Mouse (Mus musculus) liver, postnatal 0 days (tissue): ENCODE results near the gene Bad. TPM values are rescaled to one million over a fixed set of nuclear protein-coding genes. Genes with fewer than 3 reads are reported as not detected.
A peak's percentile ranks its signal among the peaks of the same experiment; 100 is the strongest.
"Not testable (repeated sequence)": the region's sequence is repeated elsewhere in the genome, so short reads cannot be mapped to it uniquely, and the experiment has no call there.

ENCODE experiments used
- ATAC-seq: fragments of 200-750 bp; cut with Nextera tagmentation; 2 replicates; pipeline ENCODE4 v1.8.0; 2017; ENCODE audit warnings: mild to moderate bottlenecking, moderate library complexity
- DNase-seq: peaks from one replicate; pipeline ENCODE4 v3.0.0-alpha.2; 2016
- H3K27ac ChIP-seq: fragments of 300-500 bp; sonication (generic); 2 replicates; pipeline ENCODE4 v1.5.1; 2014; ENCODE audit warnings: antibody characterized with exemption, moderate library complexity, mild to moderate bottlenecking, low read depth
- H3K27me3 ChIP-seq: fragments of 300-500 bp; sonication (generic); 2 replicates; pipeline ENCODE4 v1.6.1; 2014; ENCODE audit warnings: low read length, control low read depth, mixed read lengths; ENCODE audit not compliant: insufficient read depth
- H3K36me3 ChIP-seq: fragments of 300-500 bp; sonication (generic); replicated peaks from 2 replicates; pipeline ENCODE4 v1.6.1; 2014; ENCODE audit warnings: mild to moderate bottlenecking, control low read depth, low read length, moderate library complexity, mixed read lengths; ENCODE audit not compliant: insufficient read depth
- H3K4me1 ChIP-seq: fragments of 300-500 bp; sonication (generic); 2 replicates; pipeline ENCODE4 v1.6.1; 2014; ENCODE audit warnings: antibody characterized with exemption, mild to moderate bottlenecking, control low read depth; ENCODE audit not compliant: insufficient read depth
- H3K4me2 ChIP-seq: fragments of 300-500 bp; sonication (generic); 2 replicates; pipeline ENCODE4 v1.6.1; 2014; ENCODE audit warnings: low read depth, mild to moderate bottlenecking, low read length, moderate library complexity, mixed read lengths
- H3K4me3 ChIP-seq: fragments of 300-500 bp; sonication (generic); 2 replicates; pipeline ENCODE4 v1.5.1; 2014; ENCODE audit warnings: low read depth, low read length
- H3K9ac ChIP-seq: fragments of 300-500 bp; sonication (generic); replicated peaks from 2 replicates; pipeline ENCODE4 v1.6.1; 2014; ENCODE audit warnings: mild to moderate bottlenecking, moderate library complexity
- H3K9me3 ChIP-seq: fragments of 300-500 bp; sonication (generic); 2 replicates; pipeline ENCODE4 v1.6.1; 2016; ENCODE audit warnings: mild to moderate bottlenecking, control low read depth, low read length, mixed read lengths
- CTCF ChIP-seq: sonication (generic); IDR thresholded peaks from 2 replicates; pipeline ENCODE4 v1.5.1; 2016; ENCODE audit warnings: antibody characterized with exemption, low read depth
- EP300 ChIP-seq: IDR thresholded peaks from 2 replicates; pipeline ENCODE4 v1.6.1; 2016; ENCODE audit warnings: antibody characterized with exemption, low read depth, mild to moderate bottlenecking
- WGBS: fragments of 180-500 bp; shearing (Covaris S2); extraction: QIAGEN DNeasy Blood & Tissue Kit; methylation state at CpG from one replicate; pipeline ENCODE4 v1.1.7; 2014; ENCODE audit not compliant: insufficient replicate concordance; 5-methylcytosine and 5-hydroxymethylcytosine counted together
- polyA plus RNA-seq: library from polyadenylated mRNA; unstranded; fragments of >200 nt; fragmentation: Nextera tagmentation; extraction: Ambion mirVana; gene quantifications from 2 replicates; pipeline ENCODE4 v1.2.1, GENCODE M21; 2015

Bad gene
- polyA plus RNA-seq, 1 experiment from 2014 or later: 30.6 TPM

GRCm38 (mm10) chr19:6909507-6910289 lies 32.0 kb upstream of the Bad start, which contains the start of the genes Trmt112 and Prdx5:
Trmt112 (plus strand) TSS chr19:6909698.
Prdx5 (minus strand) TSS chr19:6910106.
- peaks cover 55% of the 10 kb centered on the region for H3K36me3 ChIP-seq
- peak; percentile 71 for TF ChIP-seq EP300
- TF ChIP-seq CTCF: peak; percentile 35

GRCm38 (mm10) chr19:6910306-6910705 lies 31.4 kb upstream of the Bad start:
- ATAC-seq (peak; percentile 22), DNase-seq (peak; percentile 67)
- H3K4me2 ChIP-seq: peak overlapping the region; percentile 87
- under 1% methylated on average over 23 of the region's 30 CpGs for WGBS
- H3K4me3 ChIP-seq: peak overlapping the region; percentile 70
- H3K36me3 ChIP-seq: peaks cover 53% of the 10 kb centered on the region
- peak overlapping the region; percentile 73 for H3K9ac ChIP-seq
- not testable (repeated sequence) for H3K9me3 ChIP-seq, H3K27me3 ChIP-seq
- peak overlapping the region; percentile 98 for H3K27ac ChIP-seq
- H3K4me1 ChIP-seq: peaks cover 18% of the 10 kb centered on the region

More at GRCm38 (mm10) chr19:6909507-6910289, 32.0 kb upstream of the Bad start, which contains the start of the genes Trmt112 and Prdx5:
- peak within 1 kb of the TSS; percentile 70 for H3K4me3 ChIP-seq
- H3K27me3 ChIP-seq: no peaks in the 10 kb centered on the region
- under 1% methylated on average over 65 of the region's 65 CpGs for WGBS
- peak within 1 kb of the TSS; percentile 73 for H3K9ac ChIP-seq
- peak within 1 kb of the TSS; percentile 87 for H3K4me2 ChIP-seq
- H3K4me1 ChIP-seq: peaks cover 18% of the 10 kb centered on the region
- DNase-seq (peak; percentile 93), ATAC-seq (peak; percentile 89)
- H3K27ac ChIP-seq: peak within 1 kb of the TSS; percentile 98
- no peaks in the 10 kb centered on the region for H3K9me3 ChIP-seq

- WGBS: 83% methylated on average over 19 of the region's 19 CpGs
Measured at GRCm38 (mm10) chr19:6911101-6912074, 30.3 kb upstream of the Bad start.

GRCm38 (mm10) chr19:6912205-6912970 lies 29.3 kb upstream of the Bad start:
- 88% methylated on average over 15 of the region's 15 CpGs for WGBS
- Histone ChIP-seq H3K9me3 (no peaks in the 10 kb centered on the region), H3K9ac (no peak overlapping the region), H3K36me3 (peaks cover 35% of the 10 kb centered on the region), H3K27ac (no peak overlapping the region), H3K4me3 (no peak overlapping the region), H3K27me3 (no peaks in the 10 kb centered on the region), H3K4me2 (no peak overlapping the region), H3K4me1 (peaks cover 17% of the 10 kb centered on the region)
- no peak for DNase-seq
- TF ChIP-seq CTCF (no peak), EP300 (no peak)
- no peak for ATAC-seq

More at GRCm38 (mm10) chr19:6911101-6912074, 30.3 kb upstream of the Bad start:
- Histone ChIP-seq H3K27me3 (no peaks in the 10 kb centered on the region), H3K9me3 (no peaks in the 10 kb centered on the region), H3K4me1 (peaks cover 18% of the 10 kb centered on the region), H3K4me3 (peak overlapping the region; percentile 70), H3K4me2 (peak overlapping the region; percentile 87), H3K9ac (peak overlapping the region; percentile 51), H3K36me3 (peaks cover 44% of the 10 kb centered on the region), H3K27ac (peak overlapping the region; percentile 16; the same call in 1 of the 2 replicates)
- DNase-seq (no peak), ATAC-seq (no peak)
- TF ChIP-seq CTCF: no peak
- no peak for TF ChIP-seq EP300

GRCm38 (mm10) chr19:6913036-6913435 lies 28.6 kb upstream of the Bad start:
- Histone ChIP-seq H3K9ac (no peak overlapping the region), H3K27ac (no peak overlapping the region), H3K4me2 (no peak overlapping the region), H3K4me1 (peaks cover 10% of the 10 kb centered on the region), H3K27me3 (no peaks in the 10 kb centered on the region), H3K4me3 (no peak overlapping the region), H3K9me3 (no peaks in the 10 kb centered on the region), H3K36me3 (peaks cover 34% of the 10 kb centered on the region)
- no peak for TF ChIP-seq EP300
- TF ChIP-seq CTCF: no peak
- 80% methylated on average over 6 of the region's 6 CpGs for WGBS
- DNase-seq (no peak), ATAC-seq (no peak)
